Mouse (Mus musculus) myocyte (in vitro differentiated cells): Measurements from ENCODE around the gene Ms4a2. TPM values are rescaled to one million over a fixed set of nuclear protein-coding genes. Genes with fewer than 3 reads are reported as not detected.
A peak's percentile ranks its signal among the peaks of the same experiment; 100 is the strongest.

Experiments used
- H3K27me3 ChIP-seq: one replicate; pipeline ENCODE4 v1.6.1; 2011; ENCODE audit not compliant: control insufficient read depth, insufficient read depth, insufficient read length
- H3K36me3 ChIP-seq: one replicate; pipeline ENCODE4 v1.6.1; 2011; ENCODE audit not compliant: control insufficient read depth, insufficient read depth
- H3K4me2 ChIP-seq: one replicate; pipeline ENCODE4 v1.6.1; 2011; ENCODE audit warnings: low read depth, control low read depth
- H3K4me3 ChIP-seq: one replicate; pipeline ENCODE4 v1.5.1; 2011; ENCODE audit warnings: mild to moderate bottlenecking, control low read depth, moderate library complexity
- H3K79me2 ChIP-seq: one replicate; pipeline ENCODE4 v1.6.1; 2011; ENCODE audit not compliant: control insufficient read depth, insufficient read depth
- H3ac ChIP-seq: one replicate; pipeline ENCODE4 v1.6.1; 2011; ENCODE audit not compliant: control insufficient read depth, insufficient read length
- CEBPB ChIP-seq: IDR thresholded peaks from 2 replicates; pipeline ENCODE4 v1.6.1; 2011; ENCODE audit warnings: mild to moderate bottlenecking, moderate library complexity; ENCODE audit not compliant: poor library complexity, insufficient read depth, severe bottlenecking
- E2F4 ChIP-seq: IDR thresholded peaks from one replicate; pipeline ENCODE4 v1.6.1; 2011; ENCODE audit warnings: mild to moderate bottlenecking, control low read depth, moderate library complexity; ENCODE audit not compliant: insufficient read depth
- MAX ChIP-seq: IDR thresholded peaks from one replicate; pipeline ENCODE4 v1.6.1; 2011; ENCODE audit warnings: low read depth, mild to moderate bottlenecking, control low read depth
- MYOD1 ChIP-seq, 3 experiments: IDR thresholded peaks; one replicate each; pipeline ENCODE4 v1.6.1; 2011; ENCODE audit warnings: control low read depth in 2 of 3, low read depth in 2 of 3, mild to moderate bottlenecking in 2 of 3, moderate library complexity in 1 of 3; ENCODE audit not compliant: insufficient read length in 2 of 3, control insufficient read depth in 1 of 3
- MYOG ChIP-seq, 3 experiments: IDR thresholded peaks; one replicate each; pipeline ENCODE4 v1.6.1; 2011; ENCODE audit warnings: control low read depth in 2 of 3, low read depth in 2 of 3, mild to moderate bottlenecking in 2 of 3; ENCODE audit not compliant: insufficient read length in 2 of 3, control insufficient read depth in 1 of 3, insufficient read depth in 1 of 3
- POLR2A ChIP-seq: IDR thresholded peaks from one replicate; pipeline ENCODE4 v1.6.1; 2011; ENCODE audit warnings: low read depth, mild to moderate bottlenecking, control low read depth, moderate library complexity; ENCODE audit not compliant: insufficient read length
- POLR2AphosphoS2 ChIP-seq: IDR thresholded peaks from one replicate; pipeline ENCODE4 v1.6.1; 2011; ENCODE audit warnings: low read depth, control low read depth; ENCODE audit not compliant: insufficient read length
- REST ChIP-seq: IDR thresholded peaks from one replicate; pipeline ENCODE4 v1.6.1; 2011; ENCODE audit warnings: mild to moderate bottlenecking, control low read depth, moderate library complexity; ENCODE audit not compliant: insufficient read depth, insufficient read length
- SRF ChIP-seq: IDR thresholded peaks from one replicate; pipeline ENCODE4 v1.6.1; 2011; ENCODE audit warnings: low read depth; ENCODE audit not compliant: control insufficient read depth, insufficient read length
- TCF12 ChIP-seq: IDR thresholded peaks from one replicate; pipeline ENCODE4 v1.6.1; 2011; ENCODE audit warnings: mild to moderate bottlenecking, control low read depth; ENCODE audit not compliant: poor library complexity, insufficient read depth, severe bottlenecking
- TCF3 ChIP-seq: IDR thresholded peaks from one replicate; pipeline ENCODE4 v1.6.1; 2011; ENCODE audit warnings: low read depth, control low read depth; ENCODE audit not compliant: insufficient read length
- USF1 ChIP-seq: IDR thresholded peaks from one replicate; pipeline ENCODE4 v1.6.1; 2011; ENCODE audit warnings: low read depth, mild to moderate bottlenecking, control low read depth, moderate library complexity
- polyA plus RNA-seq: library from polyadenylated mRNA; unstranded; fragments of >200 nt; fragmentation: generic; extraction: Trizol; gene quantifications from one replicate; pipeline ENCODE4 v1.2.1, GENCODE M21; 2012; ENCODE audit warnings: missing spikeins

The Ms4a2 gene
- polyA plus RNA-seq, 1 experiment: not detected

DNA sequence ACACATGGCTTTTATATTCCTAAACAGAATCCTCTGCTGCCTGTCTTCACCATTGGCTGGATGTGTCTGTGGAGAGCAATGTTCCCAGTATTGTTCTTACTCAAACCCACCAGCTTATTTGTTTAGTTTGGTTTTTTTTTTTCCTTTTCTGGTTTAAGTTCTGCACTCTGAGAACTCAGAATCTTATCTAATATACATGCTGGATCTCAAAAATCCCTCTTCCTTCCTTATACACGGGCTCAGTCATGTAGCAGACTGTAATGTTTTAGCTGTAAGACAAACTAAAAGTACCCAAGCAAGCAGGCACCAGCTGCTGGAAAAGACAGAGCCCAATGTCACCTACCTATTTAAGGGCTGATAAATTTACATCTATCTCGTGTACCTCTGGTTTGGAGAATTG, 8.7 kb downstream of the Ms4a2 start:
- no peak overlapping the region for H3K4me3 ChIP-seq
- H3K27me3 ChIP-seq: no peaks in the 10 kb centered on the region
- no peaks in the 10 kb centered on the region for H3K79me2 ChIP-seq
- TF ChIP-seq POLR2AphosphoS2 (no peak), USF1 (no peak), TCF3 (no peak), MAX (no peak), POLR2A (no peak), E2F4 (no peak), SRF (no peak), REST (no peak), TCF12 (no peak), CEBPB (no peak), MYOG (IDR thresholded peaks at IDR 0.05; ENCODE audit: control insufficient read depth in 1 of 3, insufficient read depth in 1 of 3, insufficient read length in 2 of 3, low read depth in 2 of 3) (no peak), MYOD1 (IDR thresholded peaks at IDR 0.05; ENCODE audit: control insufficient read depth in 1 of 3, insufficient read length in 2 of 3, low read depth in 2 of 3) (no peak)
- no peak overlapping the region for H3ac ChIP-seq
- no peak overlapping the region for H3K4me2 ChIP-seq
- H3K36me3 ChIP-seq: no peaks in the 10 kb centered on the region

DNA sequence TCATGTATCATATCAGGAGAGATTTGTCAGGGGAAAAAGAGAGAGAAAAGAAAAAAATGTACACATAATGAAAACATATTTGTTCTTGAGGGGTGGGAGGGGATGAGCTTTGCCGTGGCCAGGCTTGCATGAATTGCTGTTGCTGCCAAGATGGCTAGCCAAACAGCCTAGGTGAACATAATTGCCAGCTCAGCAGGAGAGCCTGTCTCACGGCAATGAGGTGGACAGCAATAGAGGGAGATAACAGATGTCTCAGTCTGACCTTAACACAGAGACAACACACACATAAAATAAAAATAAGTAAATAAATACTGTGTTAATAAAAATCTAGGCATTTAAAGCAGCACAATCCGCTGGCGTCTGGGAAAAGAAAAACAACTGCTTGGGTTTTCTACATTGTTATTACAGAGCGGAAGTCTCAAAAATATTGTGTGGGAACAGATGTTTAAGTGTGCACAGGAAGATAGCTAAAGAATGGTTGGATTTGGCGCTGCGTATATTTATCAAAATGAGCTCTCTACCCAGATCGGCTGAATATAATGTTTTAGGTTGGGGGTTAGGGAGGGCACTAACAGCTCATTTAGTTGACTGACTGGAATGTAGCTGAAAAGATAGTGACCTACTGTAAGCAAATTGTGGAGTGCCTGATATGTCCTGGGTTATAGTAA, 9.6 kb downstream of the Ms4a2 start:
- Histone ChIP-seq H3K36me3 (no peaks in the 10 kb centered on the region), H3K79me2 (no peaks in the 10 kb centered on the region), H3K27me3 (no peaks in the 10 kb centered on the region), H3K4me3 (no peak overlapping the region), H3K4me2 (no peak overlapping the region), H3ac (no peak overlapping the region)
- TF ChIP-seq CEBPB (no peak), E2F4 (no peak), MYOD1 (IDR thresholded peaks at IDR 0.05; ENCODE audit: control insufficient read depth in 1 of 3, insufficient read length in 2 of 3, low read depth in 2 of 3) (no peak), MYOG (IDR thresholded peaks at IDR 0.05; ENCODE audit: control insufficient read depth in 1 of 3, insufficient read depth in 1 of 3, insufficient read length in 2 of 3, low read depth in 2 of 3) (no peak), POLR2AphosphoS2 (no peak), SRF (no peak), MAX (no peak), USF1 (no peak), TCF12 (no peak), TCF3 (no peak), POLR2A (no peak), REST (no peak)

- H3K27me3 ChIP-seq: no peaks in the 10 kb centered on the region
- TF ChIP-seq E2F4 (no peak), CEBPB (no peak), POLR2AphosphoS2 (no peak), TCF3 (no peak), MYOG (IDR thresholded peaks at IDR 0.05; ENCODE audit: control insufficient read depth in 1 of 3, insufficient read depth in 1 of 3, insufficient read length in 2 of 3, low read depth in 2 of 3) (no peak), SRF (no peak)
- no peaks in the 10 kb centered on the region for H3K79me2 ChIP-seq
- no peak overlapping the region for H3K4me3 ChIP-seq
- no peak overlapping the region for H3K4me2 ChIP-seq
- no peak overlapping the region for H3ac ChIP-seq
- no peaks in the 10 kb centered on the region for H3K36me3 ChIP-seq
Measured at GRCm38 (mm10) chr19:11613084-11613483, 10.4 kb downstream of the Ms4a2 start.

- Histone ChIP-seq H3K27me3 (no peaks in the 10 kb centered on the region), H3K79me2 (no peaks in the 10 kb centered on the region), H3ac (no peak overlapping the region), H3K4me3 (no peak overlapping the region), H3K4me2 (no peak overlapping the region), H3K36me3 (no peaks in the 10 kb centered on the region)
- TF ChIP-seq TCF12 (no peak), SRF (no peak), TCF3 (no peak), POLR2AphosphoS2 (no peak), CEBPB (no peak), MAX (no peak), MYOG (IDR thresholded peaks at IDR 0.05; ENCODE audit: control insufficient read depth in 1 of 3, insufficient read depth in 1 of 3, insufficient read length in 2 of 3, low read depth in 2 of 3) (no peak), USF1 (no peak), POLR2A (no peak), E2F4 (no peak), REST (no peak), MYOD1 (IDR thresholded peaks at IDR 0.05; ENCODE audit: control insufficient read depth in 1 of 3, insufficient read length in 2 of 3, low read depth in 2 of 3) (no peak)
Measured at GRCm38 (mm10) chr19:11612293-11612692, 11.2 kb downstream of the Ms4a2 start.

- no peak overlapping the region for H3K4me3 ChIP-seq
- no peak overlapping the region for H3ac ChIP-seq
- TF ChIP-seq SRF (peak; percentile 93), E2F4 (no peak)
- H3K27me3 ChIP-seq: no peaks in the 10 kb centered on the region
- H3K79me2 ChIP-seq: no peaks in the 10 kb centered on the region
- no peaks in the 10 kb centered on the region for H3K36me3 ChIP-seq
- H3K4me2 ChIP-seq: no peak overlapping the region
Measured at GRCm38 (mm10) chr19:11611541-11611945, 12.0 kb downstream of the Ms4a2 start.
